Mouse (Mus musculus) CH12.LX (cell line): ENCODE measurements around the gene Kcnh4. TPM values are rescaled to one million over a fixed set of nuclear protein-coding genes. Genes with fewer than 3 reads are reported as not detected.

Experiments used
- DNase-seq: peaks from one replicate; pipeline ENCODE4 v3.0.0-alpha.2; 2013; ENCODE audit errors: extremely low read depth
- H3K27ac ChIP-seq: 2 replicates; pipeline ENCODE4 v1.5.1; 2012; ENCODE audit warnings: low read depth, mild to moderate bottlenecking, control low read depth, moderate library complexity; ENCODE audit not compliant: insufficient read depth
- H3K27me3 ChIP-seq: replicated peaks from 2 replicates; pipeline ENCODE3; 2012; ENCODE audit warnings: inconsistent platforms
- H3K36me3 ChIP-seq, 2 experiments: replicated peaks in 1 of 2; 2 replicates each; pipeline versions ENCODE3 to v1.6.1; 2012; ENCODE audit warnings: inconsistent platforms in 1 of 2, low read length in 1 of 2, mild to moderate bottlenecking in 1 of 2, mixed read lengths in 1 of 2, moderate library complexity in 1 of 2; ENCODE audit not compliant: control insufficient read depth in 1 of 2, insufficient read depth in 1 of 2
- H3K4me1 ChIP-seq, 2 experiments: 2 replicates each; pipeline ENCODE4 v1.6.1; 2012; ENCODE audit warnings: inconsistent platforms in 1 of 2, moderate library complexity in 1 of 2; ENCODE audit not compliant: insufficient read depth in 2 of 2, control insufficient read depth in 1 of 2
- H3K4me2 ChIP-seq: 2 replicates; pipeline ENCODE4 v1.6.1; 2012; ENCODE audit warnings: low read depth, mild to moderate bottlenecking, control low read depth; ENCODE audit not compliant: poor library complexity, insufficient read depth, severe bottlenecking
- H3K4me3 ChIP-seq, 3 experiments: fragments of 150-350 bp in 1 of 3; sonication (generic) in 1 of 3; replicated peaks in 1 of 3; 2 replicates each; pipeline versions ENCODE3 to v1.5.1; 2011 to 2012; ENCODE audit warnings: low read depth in 2 of 3, low read length in 2 of 3, mild to moderate bottlenecking in 2 of 3, moderate library complexity in 2 of 3, control low read depth in 1 of 3, improper control_type of control experiment in 1 of 3, inconsistent platforms in 1 of 3, mixed read lengths in 1 of 3; ENCODE audit not compliant: poor library complexity in 1 of 3
- H3K79me2 ChIP-seq: replicated peaks from 2 replicates; pipeline ENCODE4 v1.6.1; 2012; ENCODE audit warnings: mild to moderate bottlenecking, moderate library complexity; ENCODE audit not compliant: control insufficient read depth, poor library complexity, insufficient read depth, severe bottlenecking; ENCODE audit errors: extremely low read depth
- H3K9ac ChIP-seq: 2 replicates; pipeline ENCODE4 v1.6.1; 2012; ENCODE audit warnings: low read depth, mild to moderate bottlenecking, control low read depth, moderate library complexity; ENCODE audit not compliant: insufficient read depth
- H3K9me3 ChIP-seq: replicated peaks from 2 replicates; pipeline ENCODE3; 2012; ENCODE audit warnings: low read length, inconsistent platforms, mixed read lengths
- BHLHE40 ChIP-seq: IDR thresholded peaks from 2 replicates; pipeline ENCODE4 v1.6.1; 2011; ENCODE audit warnings: mild to moderate bottlenecking, low read depth, low read length, improper control_type of control experiment
- CHD1 ChIP-seq: IDR thresholded peaks from 2 replicates; pipeline ENCODE4 v1.6.1; 2012; ENCODE audit warnings: low read depth, low read length, improper control_type of control experiment, inconsistent platforms
- CHD2 ChIP-seq: IDR thresholded peaks from 2 replicates; pipeline ENCODE4 v1.6.1; 2011; ENCODE audit warnings: low read length, improper control_type of control experiment
- CTCF ChIP-seq, 2 experiments: IDR thresholded peaks in 1 of 2; conservative IDR thresholded peaks in 1 of 2; 2 replicates each; pipeline ENCODE4 v1.5.1; 2011 to 2012; ENCODE audit warnings: low read depth in 2 of 2, low read length in 2 of 2, improper control_type of control experiment in 1 of 2, inconsistent platforms in 1 of 2, mild to moderate bottlenecking in 1 of 2, moderate library complexity in 1 of 2
- EP300 ChIP-seq: IDR thresholded peaks from 2 replicates; pipeline ENCODE4 v1.6.1; 2011; ENCODE audit warnings: low read length, improper control_type of control experiment
- ETS1 ChIP-seq: conservative IDR thresholded peaks from 2 replicates; pipeline ENCODE4 v1.6.1; 2012; ENCODE audit warnings: low read depth, mild to moderate bottlenecking, inconsistent platforms, low read length, improper control_type of control experiment, moderate library complexity
- GABPA ChIP-seq: IDR thresholded peaks from 2 replicates; pipeline ENCODE4 v1.6.1; 2012; ENCODE audit warnings: low read depth, low read length, improper control_type of control experiment, inconsistent platforms; ENCODE audit not compliant: insufficient replicate concordance
- HCFC1 ChIP-seq: IDR thresholded peaks from 2 replicates; pipeline ENCODE4 v1.6.1; 2012; ENCODE audit warnings: low read depth, mild to moderate bottlenecking, inconsistent platforms, low read length, improper control_type of control experiment
- IRF4 ChIP-seq: IDR thresholded peaks from 2 replicates; pipeline ENCODE4 v1.6.1; 2014; ENCODE audit warnings: low read depth, mild to moderate bottlenecking, inconsistent platforms, low read length, improper control_type of control experiment
- JUN ChIP-seq: IDR thresholded peaks from 2 replicates; pipeline ENCODE4 v1.6.1; 2011; ENCODE audit warnings: low read depth, mild to moderate bottlenecking, low read length, improper control_type of control experiment, moderate library complexity; ENCODE audit not compliant: insufficient read depth
- JUND ChIP-seq: conservative IDR thresholded peaks from 2 replicates; pipeline ENCODE4 v1.6.1; 2011; ENCODE audit warnings: low read depth, low read length, improper control_type of control experiment
- KAT2A ChIP-seq: IDR thresholded peaks from 2 replicates; pipeline ENCODE4 v1.6.1; 2012; ENCODE audit warnings: low read length, improper control_type of control experiment, inconsistent platforms; ENCODE audit not compliant: insufficient replicate concordance
- MAFK ChIP-seq: IDR thresholded peaks from 2 replicates; pipeline ENCODE4 v1.6.1; 2011; ENCODE audit warnings: low read length, improper control_type of control experiment; ENCODE audit not compliant: insufficient replicate concordance
- MAX ChIP-seq: IDR thresholded peaks from 2 replicates; pipeline ENCODE4 v1.6.1; 2011; ENCODE audit warnings: low read length, improper control_type of control experiment
- MAZ ChIP-seq: IDR thresholded peaks from 2 replicates; pipeline ENCODE4 v1.6.1; 2012; ENCODE audit warnings: low read depth, mild to moderate bottlenecking, inconsistent platforms, low read length, improper control_type of control experiment, moderate library complexity
- MXI1 ChIP-seq: IDR thresholded peaks from 2 replicates; pipeline ENCODE4 v1.6.1; 2011; ENCODE audit warnings: mild to moderate bottlenecking, low read depth, low read length, improper control_type of control experiment
- MYC ChIP-seq: IDR thresholded peaks from 2 replicates; pipeline ENCODE4 v1.6.1; 2011; ENCODE audit warnings: low read depth, mild to moderate bottlenecking, improper control_type of control experiment, low read length
- NELFE ChIP-seq: IDR thresholded peaks from 2 replicates; pipeline ENCODE4 v1.6.1; 2011; ENCODE audit warnings: low read depth, low read length, improper control_type of control experiment
- NRF1 ChIP-seq: IDR thresholded peaks from 2 replicates; pipeline ENCODE4 v1.6.1; 2014; ENCODE audit warnings: low read depth, mild to moderate bottlenecking, inconsistent platforms, low read length, improper control_type of control experiment, moderate library complexity
- POLR2A ChIP-seq: IDR thresholded peaks from 2 replicates; pipeline ENCODE4 v1.6.1; 2011; ENCODE audit warnings: low read depth, mild to moderate bottlenecking, improper control_type of control experiment, low read length
- POLR2AphosphoS2 ChIP-seq: IDR thresholded peaks from 2 replicates; pipeline ENCODE4 v1.6.1; 2011; ENCODE audit warnings: low read depth, low read length, improper control_type of control experiment
- RAD21 ChIP-seq: IDR thresholded peaks from 2 replicates; pipeline ENCODE4 v1.6.1; 2011; ENCODE audit warnings: low read depth, mild to moderate bottlenecking, low read length, improper control_type of control experiment, moderate library complexity
- SIN3A ChIP-seq: IDR thresholded peaks from 2 replicates; pipeline ENCODE4 v1.6.1; 2012; ENCODE audit warnings: low read length, improper control_type of control experiment, inconsistent platforms
- SMC3 ChIP-seq: IDR thresholded peaks from 2 replicates; pipeline ENCODE4 v1.6.1; 2011; ENCODE audit warnings: low read depth, low read length, improper control_type of control experiment
- TBP ChIP-seq: conservative IDR thresholded peaks from 2 replicates; pipeline ENCODE4 v1.6.1; 2011; ENCODE audit warnings: low read depth, low read length, improper control_type of control experiment
- TCF12 ChIP-seq: IDR thresholded peaks from 2 replicates; pipeline ENCODE4 v1.6.1; 2014; ENCODE audit warnings: low read depth, mild to moderate bottlenecking, inconsistent platforms, low read length, improper control_type of control experiment
- UBTF ChIP-seq: IDR thresholded peaks from 2 replicates; pipeline ENCODE4 v1.6.1; 2012; ENCODE audit warnings: low read depth, mild to moderate bottlenecking, inconsistent platforms, low read length, improper control_type of control experiment, moderate library complexity
- USF1 ChIP-seq: IDR thresholded peaks from 2 replicates; pipeline ENCODE4 v1.6.1; 2014; ENCODE audit warnings: low read depth, mild to moderate bottlenecking, inconsistent platforms, low read length, improper control_type of control experiment
- USF2 ChIP-seq: conservative IDR thresholded peaks from 2 replicates; pipeline ENCODE4 v1.6.1; 2011; ENCODE audit warnings: low read depth, low read length, improper control_type of control experiment
- ZKSCAN1 ChIP-seq: IDR thresholded peaks from 2 replicates; pipeline ENCODE4 v1.6.1; 2012; ENCODE audit warnings: low read depth, inconsistent platforms, low read length, improper control_type of control experiment, borderline replicate concordance
- ZMIZ1 ChIP-seq: IDR thresholded peaks from 2 replicates; pipeline ENCODE4 v1.6.1; 2012; ENCODE audit warnings: low read depth, mild to moderate bottlenecking, inconsistent platforms, low read length, improper control_type of control experiment
- dilution Hi-C: fragments of 300-500 bp; cut with MboI; formaldehyde crosslinking; loops from 2 replicates; pipeline ENCODE4 v1.14.3; 2020; ENCODE audit warnings: low sequenced_read_pairs; ENCODE audit not compliant: extremely low pct_unique_long_range_greater_than_20kb, extremely low pct_ligation_motif_present
- in situ Hi-C: fragments of 300-500 bp; cut with MboI; formaldehyde crosslinking; loops from 3 replicates; pipeline ENCODE4 v1.14.3; 2019; ENCODE audit warnings: low sequenced_read_pairs, low pct_ligation_motif_present, low pct_unique_long_range_greater_than_20kb, mixed read lengths
- polyA plus RNA-seq: library from polyadenylated mRNA; unstranded; fragments of >175 nt; gene quantifications from 2 replicates; pipeline ENCODE4 v1.2.1, GENCODE M21; 2012; ENCODE audit warnings: low read depth; ENCODE audit not compliant: insufficient read length
- total RNA-seq, 2 experiments: library from RNA; depleted of rRNA; stranded (reverse); fragments of 300-350 nt in 1 of 2; fragments of >200 nt in 1 of 2; gene quantifications; 2 replicates each; pipeline ENCODE4 v1.2.3; 2012 to 2014

Gene Kcnh4
- total and polyA plus RNA-seq, 3 experiments: 0.87 to 4.0 (median 2.2) TPM

DNA sequence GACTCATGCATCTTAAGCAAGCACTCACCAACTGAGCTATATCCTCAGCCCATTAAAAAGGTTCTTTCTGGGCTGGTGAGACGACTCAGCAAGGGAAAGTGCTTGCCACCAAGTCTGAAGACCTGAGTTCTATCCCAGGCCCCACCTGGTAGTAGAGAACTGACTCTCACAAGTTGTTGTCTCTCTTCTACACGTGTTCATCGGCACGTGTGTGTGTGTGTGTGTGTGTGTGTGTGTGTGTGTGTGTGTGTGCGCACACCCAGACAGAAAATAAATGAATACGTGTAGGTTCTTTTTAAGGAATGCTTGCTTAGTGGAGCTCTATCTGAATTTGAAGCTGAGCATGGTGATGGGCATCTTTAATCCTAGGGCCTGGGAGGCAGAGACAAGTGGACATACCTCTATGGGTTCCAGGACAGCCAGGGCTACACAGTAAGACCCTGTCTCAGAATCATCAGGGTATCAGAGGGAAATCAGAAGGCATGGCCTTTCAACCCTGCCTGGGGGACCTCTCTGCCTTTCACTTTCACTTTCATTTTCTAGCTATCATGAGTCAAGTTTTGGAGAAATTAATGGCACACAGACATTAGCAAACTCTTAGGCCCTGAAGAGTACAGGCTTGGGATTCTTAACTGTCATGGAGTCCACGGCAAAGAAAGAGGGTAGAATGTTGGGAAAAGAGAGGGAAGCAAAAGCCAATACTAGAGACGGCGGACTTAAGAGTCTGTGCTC lies 24.4 kb downstream of the Kcnh4 start:
- H3K4me3 ChIP-seq: peak overlapping the region; percentile 62 to 100 (median 75)
- in situ Hi-C loops: no loop called here

DNA sequence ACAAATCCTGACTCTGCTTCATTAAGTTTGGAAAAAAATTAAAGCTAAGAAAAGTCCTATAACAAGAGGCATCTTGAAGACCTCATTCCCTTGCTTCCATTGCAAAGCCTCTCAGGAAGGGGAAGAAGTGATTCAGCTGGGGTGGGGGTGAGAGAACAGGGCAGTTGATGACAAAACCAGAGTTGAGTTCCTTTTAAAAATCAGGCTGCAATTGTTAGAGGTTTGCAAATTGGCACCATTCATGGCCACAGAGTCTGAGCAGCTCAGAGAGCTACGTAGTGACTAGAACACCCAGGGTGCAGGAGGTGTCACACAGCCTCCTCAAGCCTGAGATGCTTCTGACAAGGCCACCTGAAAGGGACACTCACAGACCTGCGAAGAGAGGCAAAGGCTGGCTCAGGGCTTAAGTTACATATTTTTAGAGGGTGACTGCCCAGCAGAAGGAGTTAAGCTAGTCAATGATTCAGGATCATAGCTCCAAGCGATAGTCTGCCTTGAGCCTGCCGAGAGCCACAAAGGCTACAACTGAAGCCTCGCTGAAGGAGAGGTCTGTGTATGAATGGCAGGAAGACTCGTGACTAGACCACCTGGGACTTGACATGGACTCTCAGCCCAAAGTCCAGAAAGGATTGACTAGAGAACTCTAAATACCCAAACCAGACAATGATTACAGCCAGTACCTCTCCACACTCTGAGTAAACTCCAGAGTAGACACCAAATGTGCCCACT lies 29.1 kb downstream of the Kcnh4 start:
- dilution Hi-C loops: no loop called here
- Histone ChIP-seq H3K4me3 (no peak overlapping the region), H3K4me1 (peaks cover 6 to 82% of the 10 kb centered on the region in 2 experiments; a peak in 3 of 4 replicates), H3K27me3 (no peaks in the 10 kb centered on the region), H3K9me3 (no peaks in the 10 kb centered on the region), H3K36me3 (peaks cover 26 to 74% of the 10 kb centered on the region in 2 experiments), H3K4me2 (no peak overlapping the region), H3K79me2 (peaks cover 80% of the 10 kb centered on the region), H3K27ac (no peak overlapping the region), H3K9ac (no peak overlapping the region)
- in situ Hi-C loops: no loop called here
- TF ChIP-seq CTCF (conservative IDR thresholded peaks at IDR 0.05 in 1 of 2, IDR thresholded peaks at IDR 0.05 in 1 of 2; ENCODE audit: low read depth in 2 of 2, low read length in 2 of 2) (no peak), POLR2AphosphoS2 (no peak), JUND (no peak), NRF1 (no peak), SMC3 (no peak), EP300 (no peak), TBP (no peak), NELFE (no peak), MAX (no peak), POLR2A (no peak), CHD2 (no peak), GABPA (no peak), SIN3A (no peak), JUN (no peak), ZMIZ1 (no peak), CHD1 (no peak), HCFC1 (no peak)
- no peak for DNase-seq

More for the DNA sequence above, 24.4 kb downstream of the Kcnh4 start:
- DNase-seq: peak; percentile 61
- dilution Hi-C loops: no loop called here
- H3K4me2 ChIP-seq: peak overlapping the region; percentile 97
- H3K4me1 ChIP-seq: peaks cover 8 to 63% of the 10 kb centered on the region in 2 experiments
- peaks cover 74% of the 10 kb centered on the region for H3K79me2 ChIP-seq
- H3K9ac ChIP-seq: peak overlapping the region; percentile 95
- H3K9me3 ChIP-seq: no peaks in the 10 kb centered on the region
- peaks cover 21 to 46% of the 10 kb centered on the region in 2 experiments for H3K36me3 ChIP-seq
- TF ChIP-seq KAT2A (0 out of 2 replicates have a peak, but pooled peaks have one; percentile 11), IRF4 (peak; percentile 83; the same call in 1 of the 2 replicates), MAX (peak; percentile 78; the same call in 1 of the 2 replicates), RAD21 (no peak), BHLHE40 (peak; percentile 87), ZKSCAN1 (no peak), NELFE (no peak), UBTF (0 out of 2 replicates have a peak, but pooled peaks have one; percentile 14), ETS1 (peak; percentile 72), EP300 (peak; percentile 60), MYC (peak; percentile 68), USF2 (no peak), POLR2AphosphoS2 (peak; percentile 60; the same call in 1 of the 2 replicates), MXI1 (peak; percentile 85), CHD2 (no peak), TCF12 (peak; percentile 45; the same call in 1 of the 2 replicates), JUND (no peak), SIN3A (peak; percentile 54; the same call in 1 of the 2 replicates), USF1 (no peak), CTCF (conservative IDR thresholded peaks at IDR 0.05 in 1 of 2, IDR thresholded peaks at IDR 0.05 in 1 of 2; ENCODE audit: low read depth in 2 of 2, low read length in 2 of 2) (no peak), HCFC1 (peak; percentile 28), MAFK (0 out of 2 replicates have a peak, but pooled peaks have one; percentile 2), ZMIZ1 (0 out of 2 replicates have a peak, but pooled peaks have one; percentile 10), MAZ (0 out of 2 replicates have a peak, but pooled peaks have one; percentile 49), SMC3 (no peak)
- H3K27me3 ChIP-seq: no peaks in the 10 kb centered on the region
- H3K27ac ChIP-seq: peak overlapping the region; percentile 69
